Mouse (Mus musculus) ES-Bruce4 (cell line): ENCODE data around the gene Adm2.

Experiments
- CTCF ChIP-seq: IDR thresholded peaks from one replicate; pipeline ENCODE4 v1.8.1; 2011; ENCODE audit warnings: low read depth, low read length
- EP300 ChIP-seq: IDR thresholded peaks from 2 replicates; pipeline ENCODE4 v1.6.1; 2011; ENCODE audit warnings: low read depth, low read length; ENCODE audit not compliant: insufficient read depth

GRCm38 (mm10) chr15:89352054-89352453, 29.5 kb downstream of the Adm2 start:
- TF ChIP-seq CTCF: no peak
- no peak for TF ChIP-seq EP300
